Mouse (Mus musculus): ENCODE data around the gene Dab2ip. TPM values are rescaled to one million over a fixed set of nuclear protein-coding genes. Genes with fewer than 3 reads are reported as not detected.

Dab2ip gene
- total RNA-seq, 4 experiments from 2014 or later = 87.5 to 90.5 (median 89.7) TPM

- DNase-seq (ENCODE audit: low spot score in 2 of 2) = no peak
Measured at GRCm38 (mm10) chr2:35593889-35594288, 35.8 kb downstream of the Dab2ip start.

GRCm38 (mm10) chr2:35595102-35595501 lies 37.0 kb downstream of the Dab2ip start:
- no peak for DNase-seq (ENCODE audit: low spot score in 2 of 2)

- DNase-seq (ENCODE audit: low spot score in 2 of 2) = no peak
Measured at GRCm38 (mm10) chr2:35595718-35596117, 37.7 kb downstream of the Dab2ip start.

- no peak for DNase-seq (ENCODE audit: low spot score in 2 of 2)
Measured at GRCm38 (mm10) chr2:35596796-35597195, 38.7 kb downstream of the Dab2ip start.

- no peak for DNase-seq (ENCODE audit: low spot score in 2 of 2)
Measured at GRCm38 (mm10) chr2:35598819-35599218, 40.8 kb downstream of the Dab2ip start.

GRCm38 (mm10) chr2:35601665-35602064 lies 43.6 kb downstream of the Dab2ip start:
- no peak for DNase-seq (ENCODE audit: low spot score in 2 of 2)

GRCm38 (mm10) chr2:35607476-35607875 lies 49.4 kb downstream of the Dab2ip start:
- no peak for DNase-seq (ENCODE audit: low spot score in 2 of 2)

- DNase-seq (ENCODE audit: low spot score in 2 of 2) = no peak
Measured at GRCm38 (mm10) chr2:35608856-35609255, 50.8 kb downstream of the Dab2ip start.

GRCm38 (mm10) chr2:35609317-35609716 lies 51.3 kb downstream of the Dab2ip start:
- DNase-seq (ENCODE audit: low spot score in 2 of 2) = peak in 1 of 2 experiments; percentile 30

GRCm38 (mm10) chr2:35610168-35610951 lies 52.3 kb downstream of the Dab2ip start:
- peak; percentile 61 to 66 for DNase-seq (ENCODE audit: low spot score in 2 of 2)

- DNase-seq (ENCODE audit: low spot score in 2 of 2) = no peak
Measured at GRCm38 (mm10) chr2:35610976-35611375, 52.9 kb downstream of the Dab2ip start.

- DNase-seq (ENCODE audit: low spot score in 2 of 2) = no peak
Measured at GRCm38 (mm10) chr2:35611645-35612044, 53.6 kb downstream of the Dab2ip start.

- no peak for DNase-seq (ENCODE audit: low spot score in 2 of 2)
Measured at GRCm38 (mm10) chr2:35612297-35612696, 54.2 kb downstream of the Dab2ip start.

- DNase-seq (ENCODE audit: low spot score in 2 of 2) = no peak
Measured at GRCm38 (mm10) chr2:35613946-35614353, 55.9 kb downstream of the Dab2ip start.

- DNase-seq (ENCODE audit: low spot score in 2 of 2) = no peak
Measured at GRCm38 (mm10) chr2:35614411-35614810, 56.3 kb downstream of the Dab2ip start.

- no peak for DNase-seq (ENCODE audit: low spot score in 2 of 2)
Measured at GRCm38 (mm10) chr2:35615366-35615765, 57.3 kb downstream of the Dab2ip start.

GRCm38 (mm10) chr2:35615977-35616376 lies 57.9 kb downstream of the Dab2ip start:
- no peak for DNase-seq (ENCODE audit: low spot score in 2 of 2)

- DNase-seq (ENCODE audit: low spot score in 2 of 2) = no peak
Measured at GRCm38 (mm10) chr2:35616891-35617658, 59.0 kb downstream of the Dab2ip start.

GRCm38 (mm10) chr2:35618981-35619380 lies 60.9 kb downstream of the Dab2ip start:
- no peak for DNase-seq (ENCODE audit: low spot score in 2 of 2)

- DNase-seq (ENCODE audit: low spot score in 2 of 2) = no peak
Measured at GRCm38 (mm10) chr2:35619532-35619931, 61.5 kb downstream of the Dab2ip start.

- DNase-seq (ENCODE audit: low spot score in 2 of 2) = no peak
Measured at GRCm38 (mm10) chr2:35620364-35621224, 62.5 kb downstream of the Dab2ip start.

GRCm38 (mm10) chr2:35621225-35621519 lies 63.1 kb downstream of the Dab2ip start:
- no peak for DNase-seq (ENCODE audit: low spot score in 2 of 2)
